Mouse (Mus musculus) liver, adult 2 months (tissue): Measurements from ENCODE around the gene Zfp462. TPM values are rescaled to one million over a fixed set of nuclear protein-coding genes. Genes with fewer than 3 reads are reported as not detected.

ENCODE experiments used
- DNase-seq: peaks from one replicate; pipeline ENCODE4 v3.0.0-alpha.2; 2011; ENCODE audit warnings: low read depth, low spot score; ENCODE audit errors: extremely low read depth
- H3K27ac ChIP-seq: fragments of 200-500 bp; replicated peaks from 2 replicates; pipeline ENCODE4 v1.5.1; 2012; ENCODE audit warnings: low read depth, mild to moderate bottlenecking, control low read depth, inconsistent platforms, low read length; ENCODE audit not compliant: insufficient read depth
- H3K27me3 ChIP-seq: fragments of 200-500 bp; 2 replicates; pipeline ENCODE4 v1.6.1; 2012; ENCODE audit warnings: mild to moderate bottlenecking, moderate library complexity, low read length, inconsistent platforms; ENCODE audit not compliant: control insufficient read depth, insufficient read depth
- H3K36me3 ChIP-seq: fragments of 200-500 bp; 2 replicates; pipeline ENCODE4 v1.6.1; 2012; ENCODE audit warnings: low read length, inconsistent platforms; ENCODE audit not compliant: control insufficient read depth, insufficient read depth
- H3K4me1 ChIP-seq: fragments of 200-500 bp; 2 replicates; pipeline ENCODE4 v1.6.1; 2011; ENCODE audit warnings: low read length; ENCODE audit not compliant: control insufficient read depth, insufficient read depth
- H3K4me3 ChIP-seq: fragments of 200-500 bp; 2 replicates; pipeline ENCODE4 v1.5.1; 2011; ENCODE audit warnings: low read depth, mild to moderate bottlenecking, control low read depth, low read length, moderate library complexity; ENCODE audit not compliant: insufficient read depth
- H3K79me2 ChIP-seq: fragments of 200-500 bp; 2 replicates; pipeline ENCODE4 v1.6.1; 2012; ENCODE audit warnings: inconsistent platforms, mild to moderate bottlenecking, low read length, moderate library complexity; ENCODE audit not compliant: control insufficient read depth, insufficient read depth
- H3K9ac ChIP-seq: fragments of 200-500 bp; 2 replicates; pipeline ENCODE4 v1.6.1; 2012; ENCODE audit warnings: low read depth, mild to moderate bottlenecking, control low read depth, inconsistent platforms, low read length
- CTCF ChIP-seq: fragments of 200-500 bp; IDR thresholded peaks from 2 replicates; pipeline ENCODE4 v1.5.1; 2011; ENCODE audit warnings: low read depth, low read length, control low read depth
- POLR2A ChIP-seq: fragments of 200-500 bp; IDR thresholded peaks from 2 replicates; pipeline ENCODE4 v1.6.1; 2011; ENCODE audit warnings: low read length, control low read depth; ENCODE audit not compliant: insufficient read depth; ENCODE audit errors: extremely low read depth
- WGBS: fragments of 180-500 bp; shearing (Covaris S2); methylation state at CpG from one replicate; pipeline ENCODE4 v1.1.7; 2018; 5-methylcytosine and 5-hydroxymethylcytosine counted together
- polyA plus RNA-seq: library from polyadenylated mRNA; depleted of rRNA; stranded (reverse); fragments of >200 nt; gene quantifications from 2 replicates; pipeline ENCODE4 v1.2.3, GENCODE M21; 2012
- total RNA-seq: library from RNA; depleted of rRNA; stranded (reverse); fragments of >200 nt; gene quantifications from 2 replicates; pipeline ENCODE4 v1.2.3, GENCODE M21; 2014

Gene Zfp462
- total and polyA plus RNA-seq, 2 experiments: 0.18 to 0.22 TPM

DNA sequence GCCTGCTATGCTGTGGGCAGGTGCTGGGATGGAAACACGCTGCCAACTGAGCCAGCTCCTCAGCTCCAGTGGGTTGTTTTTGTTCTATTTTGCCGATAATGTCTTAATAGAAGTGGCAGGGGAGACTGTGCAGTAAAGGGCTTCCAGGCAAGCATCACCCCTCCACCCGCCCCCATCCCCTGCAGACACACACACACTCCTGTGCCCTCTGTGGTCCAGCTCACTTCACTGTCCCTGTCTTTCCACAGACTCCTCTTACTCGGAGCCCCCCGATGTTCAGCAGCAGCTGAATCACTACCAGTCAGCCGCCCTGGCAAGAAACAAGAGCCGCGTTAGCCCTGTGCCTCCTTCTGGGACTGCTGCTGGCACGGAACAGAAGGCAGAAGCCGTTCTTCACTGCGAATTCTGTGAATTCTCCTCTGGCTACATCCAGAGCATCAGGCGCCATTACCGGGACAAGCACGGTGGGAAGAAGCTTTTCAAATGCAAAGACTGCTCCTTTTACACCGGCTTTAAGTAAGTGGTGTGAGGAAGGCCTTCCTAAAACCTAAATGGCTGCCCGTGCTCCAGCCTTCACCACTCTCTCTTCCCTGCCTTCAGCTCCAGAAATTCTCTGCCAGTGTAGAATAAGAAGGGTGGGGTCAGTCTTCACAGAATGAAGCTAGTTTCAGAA, 105.2 kb downstream of the Zfp462 start:
- Histone ChIP-seq H3K27ac (no peak overlapping the region), H3K79me2 (no peaks in the 10 kb centered on the region), H3K4me1 (peaks cover 5% of the 10 kb centered on the region; the same call in 1 of the 2 replicates), H3K4me3 (no peak overlapping the region), H3K36me3 (no peaks in the 10 kb centered on the region), H3K9ac (no peak overlapping the region), H3K27me3 (no peaks in the 10 kb centered on the region)
- no peak for DNase-seq
- TF ChIP-seq POLR2A (no peak), CTCF (no peak)
- 91% methylated on average over 16 of the region's 16 CpGs for WGBS

DNA sequence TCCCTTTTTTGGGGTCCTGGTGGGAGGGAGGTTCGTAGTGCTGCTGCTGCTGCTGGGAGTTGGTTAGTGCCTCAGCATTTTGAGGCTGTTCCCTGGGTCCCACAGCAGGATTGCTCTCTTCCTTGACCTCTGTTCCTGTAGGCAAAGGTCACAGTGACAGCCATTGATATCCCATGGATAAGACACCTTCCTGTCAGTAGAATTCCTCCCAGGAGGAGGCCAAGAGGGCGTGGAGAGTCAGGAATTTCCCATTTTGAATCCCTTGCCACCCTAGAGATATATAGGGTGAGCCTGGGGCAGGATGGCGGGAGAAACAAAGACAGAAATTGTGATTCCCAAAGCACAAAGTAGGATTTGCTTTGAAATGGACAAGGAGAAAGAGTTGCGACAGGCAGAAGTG, 106.5 kb downstream of the Zfp462 start:
- no peak for DNase-seq
- no peak overlapping the region for H3K27ac ChIP-seq
- TF ChIP-seq CTCF (no peak), POLR2A (no peak)
- no peaks in the 10 kb centered on the region for H3K79me2 ChIP-seq
- H3K4me3 ChIP-seq: no peak overlapping the region
- 87% methylated on average over 4 of the region's 4 CpGs for WGBS
- no peaks in the 10 kb centered on the region for H3K27me3 ChIP-seq
- no peak overlapping the region for H3K9ac ChIP-seq
- no peaks in the 10 kb centered on the region for H3K36me3 ChIP-seq
- peaks cover 3% of the 10 kb centered on the region; the same call in 1 of the 2 replicates for H3K4me1 ChIP-seq

DNA sequence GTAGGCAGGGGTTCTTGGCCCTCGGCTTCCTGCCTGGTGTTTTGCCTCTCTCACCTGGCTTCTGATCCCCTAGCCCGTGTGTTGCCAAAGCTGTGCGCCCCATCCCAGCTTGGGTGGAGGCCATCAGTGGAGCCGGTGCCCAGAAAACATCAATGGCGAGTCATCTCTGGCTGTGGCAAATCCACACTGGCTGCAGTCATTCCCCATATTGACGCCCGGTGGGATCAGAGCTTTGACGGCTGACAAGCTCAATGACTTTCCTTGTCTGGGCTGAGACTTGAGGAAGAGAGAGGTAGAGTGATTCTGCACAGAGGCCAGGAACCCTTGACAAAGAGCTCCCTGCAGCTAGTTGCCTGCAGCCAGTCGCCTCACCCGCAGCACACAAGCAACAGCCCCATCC, 107.8 kb downstream of the Zfp462 start:
- H3K4me3 ChIP-seq: no peak overlapping the region
- 97% methylated on average over 10 of the region's 10 CpGs for WGBS
- no peaks in the 10 kb centered on the region for H3K36me3 ChIP-seq
- no peaks in the 10 kb centered on the region for H3K79me2 ChIP-seq
- H3K4me1 ChIP-seq: no peaks in the 10 kb centered on the region; the same call in 1 of the 2 replicates
- H3K9ac ChIP-seq: no peak overlapping the region
- H3K27ac ChIP-seq: no peak overlapping the region
- no peaks in the 10 kb centered on the region for H3K27me3 ChIP-seq
- TF ChIP-seq CTCF (no peak), POLR2A (no peak)
- no peak for DNase-seq

DNA sequence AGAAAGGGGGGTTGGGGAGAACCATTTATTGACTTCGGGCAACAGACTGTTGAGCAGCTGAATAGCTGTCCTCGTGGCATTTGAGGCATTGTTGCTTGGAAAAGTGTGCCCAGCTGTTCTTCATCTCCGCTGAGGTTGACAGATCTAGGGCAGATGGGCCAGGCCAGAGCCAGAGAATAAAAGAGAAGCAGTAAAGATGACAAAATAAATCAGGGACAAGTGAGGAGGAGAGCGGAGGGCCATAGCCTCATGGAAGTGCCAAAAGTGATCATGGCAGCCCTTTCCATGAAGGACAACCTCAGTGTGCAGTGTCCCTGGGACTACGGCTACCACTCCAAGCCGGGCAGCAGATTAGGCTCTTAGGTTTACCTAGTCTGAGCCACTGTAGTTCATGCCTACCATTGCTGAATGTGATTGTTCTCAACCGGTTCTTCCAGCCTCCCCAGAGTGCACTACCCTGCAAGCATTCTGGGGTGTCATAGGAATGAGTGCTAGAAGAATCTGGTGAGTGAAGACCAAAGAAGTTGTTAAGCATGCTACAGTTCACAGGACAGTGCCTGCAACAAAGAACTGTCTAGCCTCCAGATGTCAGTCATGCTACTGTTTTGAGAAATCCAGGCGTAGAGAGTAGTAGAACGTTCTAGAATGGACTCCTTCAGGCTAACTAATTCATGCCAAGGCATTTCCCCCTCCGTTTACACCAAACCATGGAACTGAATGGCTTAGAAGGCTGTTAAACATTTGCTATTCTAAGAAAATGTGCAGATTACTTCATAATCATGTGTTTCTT, 113.0 kb downstream of the Zfp462 start:
- Histone ChIP-seq H3K27ac (no peak overlapping the region), H3K79me2 (no peaks in the 10 kb centered on the region), H3K4me3 (no peak overlapping the region), H3K27me3 (no peaks in the 10 kb centered on the region), H3K4me1 (no peaks in the 10 kb centered on the region), H3K36me3 (no peaks in the 10 kb centered on the region), H3K9ac (no peak overlapping the region)
- DNase-seq: no peak
- 89% methylated on average over 10 of the region's 10 CpGs for WGBS
- TF ChIP-seq CTCF (no peak), POLR2A (no peak)

DNA sequence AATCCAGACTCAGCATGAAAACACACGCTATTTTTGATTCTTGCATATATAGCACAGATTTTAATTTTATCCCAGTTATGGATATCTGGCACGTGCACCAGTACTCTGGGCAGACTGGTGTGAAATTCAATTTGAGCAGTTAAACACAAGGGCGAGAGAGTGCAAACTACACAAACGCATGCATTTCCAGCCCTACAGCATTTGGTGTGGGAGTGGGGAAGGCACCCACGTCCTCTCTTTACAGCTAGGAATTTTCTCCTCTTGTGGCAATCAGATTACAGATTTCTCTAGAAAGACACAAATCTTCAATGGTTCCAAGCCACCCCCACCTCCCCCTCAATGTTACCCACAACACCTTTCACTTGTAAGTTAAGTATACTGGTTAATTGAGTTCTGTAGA, 114.1 kb downstream of the Zfp462 start:
- WGBS: 92% methylated on average over 5 of the region's 5 CpGs
- no peak overlapping the region for H3K4me3 ChIP-seq
- H3K27me3 ChIP-seq: no peaks in the 10 kb centered on the region
- DNase-seq: no peak
- no peak overlapping the region for H3K27ac ChIP-seq
- H3K4me1 ChIP-seq: no peaks in the 10 kb centered on the region
- no peaks in the 10 kb centered on the region for H3K79me2 ChIP-seq
- H3K9ac ChIP-seq: no peak overlapping the region
- H3K36me3 ChIP-seq: no peaks in the 10 kb centered on the region
- TF ChIP-seq POLR2A (no peak), CTCF (no peak)
